Mouse (Mus musculus) left cerebral cortex, adult 2 months (tissue): ENCODE data around the gene Washc2. TPM values are rescaled to one million over a fixed set of nuclear protein-coding genes. Genes with fewer than 3 reads are reported as not detected.
"Not testable (repeated sequence)": the region's sequence is repeated elsewhere in the genome, so short reads cannot be mapped to it uniquely, and the experiment has no call there.

Experiments
- DNase-seq, 2 experiments: peaks; one replicate each; pipeline ENCODE4 v3.0.0; 2021 to 2022; ENCODE audit warnings: low spot score in 2 of 2, mixed read lengths in 1 of 2; ENCODE audit errors: extremely low spot score in 1 of 2
- H3K27ac ChIP-seq: fragments of 200-600 bp; 2 replicates; pipeline ENCODE4 v1.8.1; 2022
- H3K4me3 ChIP-seq: fragments of 200-600 bp; 2 replicates; pipeline ENCODE4 v1.8.1; 2022
- CTCF ChIP-seq: fragments of 200-600 bp; IDR thresholded peaks from 2 replicates; pipeline ENCODE4 v1.8.1; 2022; ENCODE audit warnings: antibody characterized with exemption, mild to moderate bottlenecking, moderate library complexity
- intact Hi-C: fragments of 180-260 bp; cut with DNase I; formaldehyde crosslinking; loops from one replicate; pipeline ENCODE4 v1.15.1; 2025
- total RNA-seq, 2 experiments: library from RNA; stranded (reverse); gene quantifications; 2 replicates each; pipeline ENCODE4 v1.2.3; 2021

Gene Washc2
- total RNA-seq, 2 experiments from 2014 or later, result 93.0 to 95.4 TPM

DNA sequence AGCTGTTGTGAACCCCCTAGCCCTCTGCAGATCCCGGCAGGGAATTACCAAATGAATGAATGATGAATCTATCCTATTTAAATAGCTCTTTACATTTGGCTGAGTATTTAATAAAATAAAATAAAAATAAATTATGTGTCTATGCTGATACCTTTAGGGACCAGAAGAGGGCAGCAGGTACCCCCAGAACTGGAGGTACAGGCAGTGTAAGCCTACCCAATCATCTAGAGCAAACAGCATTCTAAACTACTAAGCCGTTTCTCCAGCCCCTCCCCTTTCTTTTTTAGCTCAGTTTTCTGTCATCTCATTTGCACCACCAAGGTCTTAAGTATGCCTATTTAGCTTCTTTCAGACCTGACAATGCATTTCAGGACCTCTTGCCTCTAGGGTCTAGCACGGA is 9.7 kb upstream of the Washc2 start:
- intact Hi-C loops, result no loop called here

GRCm38 (mm10) chr6:116199682-116200081 is 8.2 kb upstream of the Washc2 start:
- DNase-seq, result no peak
- Histone ChIP-seq H3K4me3 (no peak overlapping the region), H3K27ac (no peak overlapping the region)
- intact Hi-C loops, result no loop called here
- no peak for TF ChIP-seq CTCF

More for the DNA sequence above, 9.7 kb upstream of the Washc2 start:
- H3K4me3 ChIP-seq, result no peak overlapping the region
- no peak overlapping the region for H3K27ac ChIP-seq
- no peak for DNase-seq
- peak; percentile 66 for TF ChIP-seq CTCF

DNA sequence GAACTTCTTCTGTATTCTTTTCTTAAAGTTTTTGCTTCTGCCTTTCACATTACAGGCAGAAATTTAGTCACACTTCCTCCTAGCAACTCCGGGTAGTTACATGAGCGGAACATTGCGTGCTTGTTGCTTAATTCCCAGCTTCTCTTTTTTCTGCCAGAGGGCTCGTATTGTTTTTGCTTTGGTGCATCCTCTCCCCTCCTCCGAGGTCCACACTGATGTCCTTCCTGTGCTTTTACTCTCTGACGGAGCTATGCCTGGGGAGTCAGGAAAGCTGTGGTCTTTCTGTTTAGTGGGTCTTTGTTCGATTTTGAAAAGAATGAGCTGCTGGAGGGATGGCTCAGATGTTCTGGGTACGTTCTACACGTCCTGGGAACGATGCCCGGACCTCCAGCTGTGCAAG is 19.9 kb downstream of the Washc2 start:
- intact Hi-C loops, result no loop called here
- Histone ChIP-seq H3K4me3 (no peak overlapping the region), H3K27ac (no peak overlapping the region)
- DNase-seq, result no peak
- TF ChIP-seq CTCF, result no peak

- peak; percentile 76 to 80 for DNase-seq
- intact Hi-C loops, result no loop called here
- Histone ChIP-seq H3K27ac (no peak overlapping the region), H3K4me3 (no peak overlapping the region)
- peak; percentile 93 for TF ChIP-seq CTCF
These were observed 21.1 kb downstream of the Washc2 start for GRCm38 (mm10) chr6:116228785-116229525.

DNA sequence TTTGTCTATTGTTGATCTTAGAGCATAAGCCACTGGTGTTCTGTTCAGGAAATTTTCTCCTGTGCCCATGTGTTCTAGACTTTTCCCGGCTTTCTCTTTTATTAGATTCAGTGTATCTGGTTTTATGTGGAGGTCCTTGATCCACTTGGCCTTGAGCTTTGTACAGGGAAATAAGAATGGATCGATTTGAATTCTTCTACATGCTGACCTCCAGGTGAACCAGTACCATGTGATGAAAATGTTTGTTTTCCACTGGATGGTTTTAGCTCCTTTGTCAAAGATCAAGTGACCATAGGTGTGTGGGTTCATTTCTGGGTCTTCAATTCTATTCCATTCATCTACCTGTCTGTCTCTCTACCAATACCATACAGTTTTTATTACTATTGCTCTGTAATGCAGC is 27.0 kb downstream of the Washc2 start:
- H3K4me3 ChIP-seq, H3K27ac ChIP-seq, intact Hi-C loops, DNase-seq: not testable (repeated sequence)

DNA sequence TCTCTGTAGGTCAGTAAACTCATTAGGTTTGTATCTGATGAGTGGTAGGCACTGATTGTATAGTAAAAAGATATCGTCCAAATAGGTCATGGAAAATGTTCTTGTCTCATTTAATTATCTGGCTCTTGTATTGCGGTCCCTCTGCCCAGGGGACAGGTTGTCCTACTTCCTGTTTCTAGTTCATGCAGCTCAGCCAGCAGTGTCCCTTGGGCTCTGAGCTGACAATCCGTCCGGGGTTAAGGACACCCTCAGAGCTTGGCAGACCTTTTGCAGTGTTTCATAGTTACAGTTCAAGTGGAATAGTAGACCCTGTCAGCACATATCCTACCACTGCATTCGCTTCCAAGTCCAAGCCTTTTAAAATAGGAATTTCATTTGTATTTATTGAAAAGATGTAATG is 27.5 kb downstream of the Washc2 start:
- intact Hi-C loops, result no loop called here
- Histone ChIP-seq H3K27ac (no peak overlapping the region), H3K4me3 (no peak overlapping the region)
- DNase-seq, result no peak
- TF ChIP-seq CTCF, result no peak

DNA sequence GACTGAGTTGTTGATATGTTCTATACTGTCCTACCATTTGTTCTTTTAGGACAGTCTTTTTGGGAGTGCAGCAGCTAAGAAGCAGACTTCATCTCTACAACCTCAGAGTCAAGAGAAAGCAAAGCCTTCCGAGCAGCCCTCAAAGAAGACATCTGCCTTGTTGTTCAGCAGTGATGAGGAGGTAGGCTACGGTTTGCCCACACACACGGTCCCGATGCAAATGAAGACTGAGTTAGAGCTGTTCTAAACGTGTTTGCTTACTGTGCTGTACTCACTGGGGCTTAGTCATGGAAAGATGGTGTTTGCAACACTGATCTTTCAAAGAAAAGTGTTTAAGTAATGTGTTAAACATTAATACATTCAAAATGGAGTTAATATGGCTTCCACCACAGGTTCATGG is 30.2 kb downstream of the Washc2 start:
- no peak for TF ChIP-seq CTCF
- DNase-seq, result no peak
- Histone ChIP-seq H3K4me3 (no peak overlapping the region), H3K27ac (no peak overlapping the region)
- intact Hi-C loops, result no loop called here

- no peak for DNase-seq
- H3K27ac ChIP-seq, result no peak overlapping the region
- TF ChIP-seq CTCF, result no peak
- H3K4me3 ChIP-seq, result no peak overlapping the region
- intact Hi-C loops, result no loop called here
These were observed 32.5 kb downstream of the Washc2 start for GRCm38 (mm10) chr6:116240371-116240770.

DNA sequence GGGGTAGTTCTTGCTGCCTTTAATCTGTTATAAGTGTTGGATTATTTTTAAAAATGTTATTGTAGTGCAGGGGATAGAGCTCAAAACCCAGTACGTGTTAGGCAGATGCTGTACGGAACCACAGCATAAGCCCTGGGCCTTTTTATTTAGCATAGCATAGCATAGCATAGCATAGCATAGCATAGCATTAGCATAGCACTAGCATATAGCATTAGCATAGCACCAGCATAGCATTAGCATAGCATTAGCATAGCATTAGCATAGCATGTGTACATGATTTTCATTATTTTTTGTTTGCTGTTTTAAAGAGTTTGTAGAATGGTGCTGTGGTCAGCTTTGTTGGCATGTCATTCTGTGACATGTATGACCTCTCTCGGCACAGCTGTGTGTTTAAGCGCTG is 51.8 kb downstream of the Washc2 start:
- no peak overlapping the region for H3K27ac ChIP-seq
- no peak overlapping the region for H3K4me3 ChIP-seq
- no peak for TF ChIP-seq CTCF
- DNase-seq, result no peak
- intact Hi-C loops, result loop anchor here (5.0 kb wide), 2 partner anchors 78 to 163 kb away; partner anchors contain the start of gene March8

- H3K27ac ChIP-seq, result no peak overlapping the region
- no peak for DNase-seq
- TF ChIP-seq CTCF, result no peak
- H3K4me3 ChIP-seq, result no peak overlapping the region
- intact Hi-C loops, result loop anchor here (5.0 kb wide), 2 partner anchors 77 to 162 kb away; partner anchors contain the start of gene March8
These were observed 52.6 kb downstream of the Washc2 start for GRCm38 (mm10) chr6:116260481-116260880.

GRCm38 (mm10) chr6:116262824-116263223 is 55.0 kb downstream of the Washc2 start:
- no peak overlapping the region for H3K4me3 ChIP-seq
- TF ChIP-seq CTCF, result no peak
- intact Hi-C loops, result loop anchor here (5.0 kb wide), 2 partner anchors 74 to 159 kb away; partner anchors contain the start of gene March8

GRCm38 (mm10) chr6:116264018-116264651 is 56.3 kb downstream of the Washc2 start, which contains the start of gene Zfand4:
TSS of gene Zfand4 (plus strand) at chr6:116264222.
- Histone ChIP-seq H3K27ac (peak within 1 kb of the TSS; percentile 64; the same call in 1 of the 2 replicates), H3K4me3 (peak within 1 kb of the TSS; percentile 71)
- intact Hi-C loops, result loop anchor here (5.0 kb wide), 2 partner anchors 73 to 158 kb away; partner anchors contain the start of gene March8
- peak; percentile 90 to 91 for DNase-seq
- TF ChIP-seq CTCF, result no peak

More at GRCm38 (mm10) chr6:116262824-116263223, 55.0 kb downstream of the Washc2 start:
- no peak for DNase-seq
- H3K27ac ChIP-seq, result no peak overlapping the region
